Mouse (Mus musculus): ENCODE measurements around the gene Olfr923. TPM values are rescaled to one million over a fixed set of nuclear protein-coding genes. Genes with fewer than 3 reads are reported as not detected.

Gene Olfr923
- polyA plus RNA-seq (2012; rRNA removed; ENCODE audit: low replicate concordance) = not detected in 2 replicates

GRCm38 (mm10) chr9:38826245-38826644 is at the start of gene Olfr923:
Olfr923 (plus strand) TSS chr9:38826545.

GRCm38 (mm10) chr9:38814314-38814713 is 12.0 kb upstream of the Olfr923 start, which contains the start of gene Olfr922:
Olfr922 (plus strand) TSS chr9:38814614.

GRCm38 (mm10) chr9:38844149-38844548 is 17.8 kb downstream of the Olfr923 start, which contains the start of gene Olfr924:
Olfr924 (plus strand) TSS chr9:38844449.

GRCm38 (mm10) chr9:38854760-38855159 is 28.4 kb downstream of the Olfr923 start, which contains the start of gene Olfr26:
Olfr26 (plus strand) TSS chr9:38855060.

GRCm38 (mm10) chr9:38876826-38877225 is 50.5 kb downstream of the Olfr923 start, which contains the start of gene Olfr926:
Olfr926 (plus strand) TSS chr9:38877126.

Other genes with a start within 250 kb of the Olfr923 start
- gene Olfr912, start 246.4 kb upstream of the Olfr923 start, polyA plus RNA-seq (2012; rRNA removed; ENCODE audit: low replicate concordance) = not detected in 2 replicates
- not detected in 2 replicates for gene Olfr913, start 233.8 kb upstream of the Olfr923 start, polyA plus RNA-seq (2012; rRNA removed; ENCODE audit: low replicate concordance)
- not detected in 2 replicates for gene Olfr914, start 221.4 kb upstream of the Olfr923 start, polyA plus RNA-seq (2012; rRNA removed; ENCODE audit: low replicate concordance)
- gene Olfr916, start 166.7 kb upstream of the Olfr923 start, polyA plus RNA-seq (2012; rRNA removed; ENCODE audit: low replicate concordance) = not detected in 2 replicates
- gene Olfr917, start 160.7 kb upstream of the Olfr923 start, polyA plus RNA-seq (2012; rRNA removed; ENCODE audit: low replicate concordance) = not detected in 2 replicates
- not detected in 2 replicates for gene Olfr918, start 151.9 kb upstream of the Olfr923 start, polyA plus RNA-seq (2012; rRNA removed; ENCODE audit: low replicate concordance)
- not detected in 2 replicates for gene Olfr919, start 122.9 kb upstream of the Olfr923 start, polyA plus RNA-seq (2012; rRNA removed; ENCODE audit: low replicate concordance)
- gene Vwa5a, start 108.3 kb upstream of the Olfr923 start, polyA plus RNA-seq (2012; rRNA removed; ENCODE audit: low replicate concordance) = 15.3 and 43.0 TPM in 2 replicates
- 0.18 and 0.42 TPM in 2 replicates for gene Olfr920, start 74.2 kb upstream of the Olfr923 start, polyA plus RNA-seq (2012; rRNA removed; ENCODE audit: low replicate concordance)
- not detected in 2 replicates for gene Olfr921, start 53.5 kb upstream of the Olfr923 start, polyA plus RNA-seq (2012; rRNA removed; ENCODE audit: low replicate concordance)
- gene Olfr922, start 11.9 kb upstream of the Olfr923 start, polyA plus RNA-seq (2012; rRNA removed; ENCODE audit: low replicate concordance) = not detected in 2 replicates
- gene Olfr924, start 17.9 kb downstream of the Olfr923 start, polyA plus RNA-seq (2012; rRNA removed; ENCODE audit: low replicate concordance) = not detected in 2 replicates
- gene Olfr26, start 28.5 kb downstream of the Olfr923 start, polyA plus RNA-seq (2012; rRNA removed; ENCODE audit: low replicate concordance) = not detected in 2 replicates
- not detected in 2 replicates for gene Olfr926, start 50.6 kb downstream of the Olfr923 start, polyA plus RNA-seq (2012; rRNA removed; ENCODE audit: low replicate concordance)
- gene Olfr930, start 103.3 kb downstream of the Olfr923 start, polyA plus RNA-seq (2012; rRNA removed; ENCODE audit: low replicate concordance) = not detected in 2 replicates
- gene Olfr933, start 145.8 kb downstream of the Olfr923 start, polyA plus RNA-seq (2012; rRNA removed; ENCODE audit: low replicate concordance) = not detected in 2 replicates
- gene Olfr934, start 161.8 kb downstream of the Olfr923 start, polyA plus RNA-seq (2012; rRNA removed; ENCODE audit: low replicate concordance) = not detected in 2 replicates
- not detected in 2 replicates for gene Olfr935, start 173.1 kb downstream of the Olfr923 start, polyA plus RNA-seq (2012; rRNA removed; ENCODE audit: low replicate concordance)
- not detected in 2 replicates for gene Olfr146, start 196.8 kb downstream of the Olfr923 start, polyA plus RNA-seq (2012; rRNA removed; ENCODE audit: low replicate concordance)
- not detected in 2 replicates for gene Olfr937, start 238.4 kb downstream of the Olfr923 start, polyA plus RNA-seq (2012; rRNA removed; ENCODE audit: low replicate concordance)

Measured in mammary gland, adult 2 months (tissue).